Mouse (Mus musculus): ENCODE data around the gene Gmcl1.

Gmcl1 gene

DNA sequence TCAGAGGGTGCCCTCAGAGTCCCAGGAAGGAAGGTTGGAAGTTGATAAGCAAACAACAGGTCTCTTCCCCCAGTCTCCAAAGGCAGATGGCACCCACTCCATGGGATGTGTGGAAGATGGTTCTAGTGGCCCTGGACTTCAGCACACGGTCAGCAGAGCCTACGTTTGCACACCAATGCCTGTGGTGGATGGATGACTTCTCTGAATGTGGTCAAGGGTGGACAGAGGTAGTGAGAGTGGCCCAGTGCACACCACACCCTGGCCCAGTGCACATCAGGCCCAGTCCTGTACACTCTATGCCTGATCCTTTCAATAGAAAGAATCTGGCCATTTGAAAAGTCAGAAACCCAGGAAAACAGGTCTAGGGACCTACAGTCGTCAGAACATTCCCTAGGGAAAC lies 74.7 kb downstream of the Gmcl1 start:
- DNase-seq: no peak

- DNase-seq: peak in 1 of 2 experiments; percentile 46
These were observed 78.8 kb downstream of the Gmcl1 start for GRCm38 (mm10) chr6:86654270-86654916.

DNA sequence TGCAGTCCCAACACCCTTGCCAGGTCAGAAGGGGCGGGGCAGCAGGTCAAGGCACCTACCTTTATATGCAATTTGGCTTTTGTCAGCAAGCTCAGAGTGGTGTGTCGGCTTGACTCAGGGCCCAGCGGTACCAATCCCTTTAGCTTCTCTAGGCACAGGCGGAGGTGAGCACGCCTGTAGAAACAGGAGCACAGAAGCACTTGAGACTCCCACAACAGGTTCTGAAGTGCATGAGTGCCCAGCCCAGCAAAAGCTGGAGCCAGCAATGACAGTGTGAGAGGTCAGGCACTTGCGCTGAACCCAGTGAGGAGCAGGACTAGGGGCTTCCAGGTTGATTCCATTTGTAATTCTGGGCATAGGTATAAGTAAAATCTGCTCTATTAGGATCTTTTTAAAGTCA lies 80.2 kb downstream of the Gmcl1 start:
- DNase-seq: no peak

DNA sequence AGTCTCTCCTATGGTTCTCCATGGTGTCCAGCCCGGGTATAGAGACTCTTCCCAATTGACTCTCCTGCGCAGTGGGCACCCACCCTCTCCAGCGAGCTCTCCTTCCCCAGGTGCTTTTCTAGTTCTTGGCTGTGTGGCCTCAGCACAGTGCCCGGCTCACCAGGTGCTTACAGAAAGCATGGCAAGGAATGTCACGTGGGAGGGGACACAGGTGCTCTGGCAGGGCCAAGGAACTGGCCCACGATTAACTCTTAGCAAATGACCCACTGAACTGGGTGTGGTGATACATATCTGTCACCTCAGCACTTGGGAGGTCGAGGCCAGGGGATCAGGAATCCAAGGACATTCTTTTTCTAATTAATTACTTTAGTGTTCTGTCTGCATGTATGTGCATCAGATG lies 87.0 kb downstream of the Gmcl1 start:
- no peak for DNase-seq

DNA sequence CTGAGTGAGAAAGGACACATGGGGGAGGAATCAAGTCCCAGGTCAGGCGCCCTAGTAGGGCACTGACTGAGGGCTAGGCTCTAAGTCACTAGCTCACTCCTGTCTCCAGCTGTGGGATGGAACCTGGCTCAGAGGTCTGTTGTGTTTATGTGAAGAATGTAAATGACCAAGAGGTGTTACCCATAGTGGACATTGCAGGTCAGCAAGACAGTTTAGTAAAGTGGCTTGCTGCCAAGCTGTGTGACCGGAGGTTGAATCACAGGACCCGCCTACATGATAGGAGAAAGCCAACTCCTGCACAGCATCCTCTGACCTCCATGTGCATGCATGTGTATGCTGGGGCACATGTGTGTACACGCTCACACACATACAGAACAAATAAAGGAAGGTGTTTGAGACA lies 87.6 kb downstream of the Gmcl1 start:
- no peak for DNase-seq

DNA sequence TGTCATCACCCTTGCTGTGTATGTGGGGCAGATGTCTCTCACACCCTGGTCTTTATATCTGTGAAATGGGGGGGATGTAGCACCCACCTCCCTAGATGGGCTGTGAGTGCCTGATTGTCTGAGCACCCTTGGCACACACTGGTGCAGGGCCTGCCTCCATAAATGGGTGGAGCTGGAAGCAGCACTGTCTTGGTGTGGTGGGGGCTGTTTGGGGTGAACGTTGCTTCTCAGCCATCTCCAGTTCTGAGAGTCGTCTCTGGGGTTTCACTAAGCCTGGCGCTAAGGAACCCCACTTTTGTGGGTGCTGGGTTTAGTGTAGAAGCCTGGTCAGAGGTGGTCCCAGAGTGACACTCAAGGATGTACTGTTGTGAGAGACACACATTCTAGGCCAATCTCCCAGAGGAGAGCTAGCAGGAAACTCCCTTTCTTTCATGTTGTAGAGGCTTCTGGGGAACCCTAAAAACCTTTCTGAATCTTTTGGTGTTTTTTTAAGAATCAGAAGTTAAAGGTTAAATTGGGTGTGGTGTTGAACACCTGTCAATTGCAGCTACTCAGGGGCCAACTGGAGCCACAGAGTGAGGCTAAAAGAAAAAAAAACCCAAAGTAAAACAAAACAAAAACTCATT lies 88.3 kb downstream of the Gmcl1 start:
- no peak for DNase-seq

Measured in kidney, postnatal 4 days (tissue).